Mouse (Mus musculus) testis, adult 2 months (tissue): ENCODE data around the gene Gmnc. TPM values are rescaled to one million over a fixed set of nuclear protein-coding genes. Genes with fewer than 3 reads are reported as not detected.

Experiments
- H3K27ac ChIP-seq: fragments of 200-500 bp; 2 replicates; pipeline ENCODE4 v1.5.1; 2012; ENCODE audit warnings: low read depth, low read length; ENCODE audit not compliant: control insufficient read depth, insufficient read depth
- H3K27me3 ChIP-seq: fragments of 200-500 bp; 2 replicates; pipeline ENCODE4 v1.6.1; 2012; ENCODE audit warnings: mild to moderate bottlenecking, low read length, moderate library complexity; ENCODE audit not compliant: control insufficient read depth, insufficient read depth
- H3K36me3 ChIP-seq: fragments of 200-500 bp; 2 replicates; pipeline ENCODE4 v1.6.1; 2012; ENCODE audit warnings: mild to moderate bottlenecking, low read length; ENCODE audit not compliant: control insufficient read depth, insufficient read depth
- H3K4me1 ChIP-seq: fragments of 200-500 bp; 2 replicates; pipeline ENCODE4 v1.6.1; 2012; ENCODE audit warnings: low read length; ENCODE audit not compliant: control insufficient read depth, insufficient read depth
- H3K4me3 ChIP-seq: fragments of 200-500 bp; 2 replicates; pipeline ENCODE4 v1.5.1; 2012; ENCODE audit warnings: low read depth, mild to moderate bottlenecking, low read length, moderate library complexity, mixed read lengths; ENCODE audit not compliant: control insufficient read depth
- CTCF ChIP-seq: fragments of 200-500 bp; IDR thresholded peaks from 2 replicates; pipeline ENCODE4 v1.5.1; 2012; ENCODE audit warnings: low read depth, mild to moderate bottlenecking, inconsistent platforms, low read length, moderate library complexity; ENCODE audit not compliant: control insufficient read depth, insufficient read depth, insufficient replicate concordance
- POLR2A ChIP-seq: fragments of 200-500 bp; IDR thresholded peaks from 2 replicates; pipeline ENCODE4 v1.6.1; 2012; ENCODE audit warnings: low read depth, mild to moderate bottlenecking, inconsistent platforms, low read length, moderate library complexity; ENCODE audit not compliant: control insufficient read depth
- polyA plus RNA-seq: library from polyadenylated mRNA; depleted of rRNA; stranded (reverse); fragments of >200 nt; gene quantifications from 2 replicates; pipeline ENCODE4 v1.2.3, GENCODE M21; 2012

The Gmnc gene
- polyA plus RNA-seq, 1 experiment, result 0.30 TPM

DNA sequence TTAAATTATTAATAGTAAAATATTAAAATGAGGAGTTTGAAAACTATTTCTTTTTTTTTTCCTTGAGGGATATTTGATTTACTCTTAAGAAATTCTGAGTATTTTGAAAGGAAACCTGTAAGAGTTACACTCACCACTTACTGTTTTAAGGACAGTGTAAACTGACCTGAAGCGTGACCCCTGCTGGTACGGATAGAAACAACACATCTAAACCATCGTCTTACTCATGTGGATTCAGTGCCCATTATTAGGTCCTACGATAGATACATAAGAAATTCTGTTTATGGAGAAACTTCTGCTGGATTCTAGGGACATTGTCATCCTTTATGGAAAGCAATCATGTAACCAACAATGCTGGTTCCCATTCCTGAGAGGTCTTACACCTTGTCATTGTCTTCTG, 41.2 kb downstream of the Gmnc start:
- Histone ChIP-seq H3K36me3 (no peaks in the 10 kb centered on the region), H3K27me3 (no peaks in the 10 kb centered on the region), H3K4me1 (peaks cover 3% of the 10 kb centered on the region; the same call in 1 of the 2 replicates), H3K4me3 (no peak overlapping the region), H3K27ac (no peak overlapping the region)
- TF ChIP-seq POLR2A, result no peak
- no peak for TF ChIP-seq CTCF

DNA sequence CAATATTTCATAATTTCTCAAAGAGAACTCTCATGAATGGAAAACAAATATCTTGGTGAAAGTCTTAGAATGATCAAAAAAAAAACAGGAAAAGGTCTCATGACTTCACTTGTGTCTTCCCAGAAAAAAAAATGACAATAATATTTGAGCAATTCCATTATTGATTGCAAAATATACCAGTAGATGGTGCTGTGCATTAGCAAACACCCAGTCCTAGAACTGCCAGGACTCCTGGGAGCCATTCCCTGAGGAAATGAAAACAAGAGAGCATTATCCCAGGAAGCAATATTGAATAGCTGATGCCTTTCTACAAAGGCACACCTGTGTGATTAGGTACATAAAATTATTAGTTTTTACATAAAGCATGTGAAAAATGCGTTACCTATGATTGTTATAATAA, 87.5 kb downstream of the Gmnc start:
- H3K4me3 ChIP-seq, result no peak overlapping the region
- H3K27me3 ChIP-seq, result no peaks in the 10 kb centered on the region
- H3K36me3 ChIP-seq, result no peaks in the 10 kb centered on the region
- H3K4me1 ChIP-seq, result no peaks in the 10 kb centered on the region
- no peak for TF ChIP-seq POLR2A
- no peak for TF ChIP-seq CTCF
- no peak overlapping the region for H3K27ac ChIP-seq

GRCm38 (mm10) chr16:26901471-26901870, 90.0 kb downstream of the Gmnc start:
- Histone ChIP-seq H3K4me1 (no peaks in the 10 kb centered on the region), H3K27me3 (no peaks in the 10 kb centered on the region), H3K27ac (no peak overlapping the region), H3K36me3 (no peaks in the 10 kb centered on the region), H3K4me3 (no peak overlapping the region)
- TF ChIP-seq POLR2A (no peak), CTCF (no peak)

GRCm38 (mm10) chr16:26886337-26886736, 105.1 kb downstream of the Gmnc start:
- TF ChIP-seq CTCF, result no peak
- no peak for TF ChIP-seq POLR2A
- no peaks in the 10 kb centered on the region for H3K4me1 ChIP-seq
- H3K27me3 ChIP-seq, result no peaks in the 10 kb centered on the region

GRCm38 (mm10) chr16:26876885-26877284, 114.6 kb downstream of the Gmnc start:
- H3K36me3 ChIP-seq, result no peaks in the 10 kb centered on the region
- H3K27me3 ChIP-seq, result no peaks in the 10 kb centered on the region
- H3K4me1 ChIP-seq, result no peaks in the 10 kb centered on the region
- TF ChIP-seq POLR2A, result no peak
- no peak for TF ChIP-seq CTCF
- H3K27ac ChIP-seq, result no peak overlapping the region
- peak overlapping the region; percentile 84 for H3K4me3 ChIP-seq

More at GRCm38 (mm10) chr16:26886337-26886736, 105.1 kb downstream of the Gmnc start:
- H3K4me3 ChIP-seq, result no peak overlapping the region
- H3K27ac ChIP-seq, result no peak overlapping the region
- H3K36me3 ChIP-seq, result no peaks in the 10 kb centered on the region
